Mouse (Mus musculus) G1E (cell line): ENCODE data around the gene Msl1. TPM values are rescaled to one million over a fixed set of nuclear protein-coding genes. Genes with fewer than 3 reads are reported as not detected.
A peak's percentile ranks its signal among the peaks of the same experiment; 100 is the strongest.

Experiments used
- ATAC-seq: 2 replicates; pipeline ENCODE4 v1.8.0; 2016; ENCODE audit warnings: mild to moderate bottlenecking; ENCODE audit not compliant: insufficient number of reproducible peaks, poor library complexity, low FRiP score, severe bottlenecking; ENCODE audit errors: extremely low read depth
- DNase-seq: peaks from one replicate; pipeline ENCODE4 v3.0.0; 2012; ENCODE audit warnings: low spot score
- H3K27me3 ChIP-seq: 2 replicates; pipeline ENCODE4 v1.6.1; 2012; ENCODE audit warnings: mild to moderate bottlenecking, low read length, inconsistent platforms; ENCODE audit not compliant: insufficient read depth
- H3K36me3 ChIP-seq: replicated peaks from 2 replicates; pipeline ENCODE3; 2012; ENCODE audit warnings: mild to moderate bottlenecking, inconsistent platforms
- H3K4me1 ChIP-seq: 2 replicates; pipeline ENCODE4 v1.6.1; 2012; ENCODE audit warnings: low read depth, low read length, inconsistent platforms, mixed read lengths; ENCODE audit not compliant: insufficient read depth
- H3K4me3 ChIP-seq: 2 replicates; pipeline ENCODE4 v1.5.1; 2012; ENCODE audit warnings: low read depth, mild to moderate bottlenecking, inconsistent platforms, low read length, moderate library complexity, mixed read lengths
- H3K9me3 ChIP-seq: replicated peaks from 2 replicates; pipeline ENCODE4 v1.6.1; 2012; ENCODE audit warnings: inconsistent platforms
- CTCF ChIP-seq: IDR thresholded peaks from 2 replicates; pipeline ENCODE4 v1.5.1; 2012; ENCODE audit warnings: low read depth, low read length, inconsistent platforms, mixed read lengths
- GATA1 ChIP-seq: IDR thresholded peaks from 2 replicates; pipeline ENCODE4 v1.6.1; 2012; ENCODE audit warnings: borderline replicate concordance, low read length, inconsistent platforms, mixed read lengths
- GATA2 ChIP-seq: IDR thresholded peaks from 2 replicates; pipeline ENCODE4 v1.6.1; 2012; ENCODE audit warnings: low read depth, low read length, inconsistent platforms, borderline replicate concordance
- POLR2AphosphoS5 ChIP-seq: IDR thresholded peaks from 2 replicates; pipeline ENCODE4 v1.6.1; 2012; ENCODE audit warnings: low read depth, low read length, inconsistent platforms; ENCODE audit not compliant: insufficient replicate concordance
- TAL1 ChIP-seq: conservative IDR thresholded peaks from 2 replicates; pipeline ENCODE4 v1.6.1; 2012; ENCODE audit warnings: low read depth, low read length, inconsistent platforms, mixed read lengths
- polyA plus RNA-seq: library from polyadenylated mRNA; stranded (reverse); fragments of >175 nt; gene quantifications from 2 replicates; pipeline ENCODE4 v1.2.3, GENCODE M21; 2012
- total RNA-seq, 2 experiments: library from RNA; stranded (forward) in 1 of 2; stranded (reverse) in 1 of 2; fragments of 200-1000 nt in 1 of 2; fragments of >200 nt in 1 of 2; fragmentation: Nextera tagmentation in 1 of 2; gene quantifications; 2 replicates each; pipeline ENCODE4 v1.2.3; 2014 to 2017

Gene Msl1
- total and polyA plus RNA-seq, 3 experiments, result 36.5 to 45.6 (median 38.0) TPM

DNA sequence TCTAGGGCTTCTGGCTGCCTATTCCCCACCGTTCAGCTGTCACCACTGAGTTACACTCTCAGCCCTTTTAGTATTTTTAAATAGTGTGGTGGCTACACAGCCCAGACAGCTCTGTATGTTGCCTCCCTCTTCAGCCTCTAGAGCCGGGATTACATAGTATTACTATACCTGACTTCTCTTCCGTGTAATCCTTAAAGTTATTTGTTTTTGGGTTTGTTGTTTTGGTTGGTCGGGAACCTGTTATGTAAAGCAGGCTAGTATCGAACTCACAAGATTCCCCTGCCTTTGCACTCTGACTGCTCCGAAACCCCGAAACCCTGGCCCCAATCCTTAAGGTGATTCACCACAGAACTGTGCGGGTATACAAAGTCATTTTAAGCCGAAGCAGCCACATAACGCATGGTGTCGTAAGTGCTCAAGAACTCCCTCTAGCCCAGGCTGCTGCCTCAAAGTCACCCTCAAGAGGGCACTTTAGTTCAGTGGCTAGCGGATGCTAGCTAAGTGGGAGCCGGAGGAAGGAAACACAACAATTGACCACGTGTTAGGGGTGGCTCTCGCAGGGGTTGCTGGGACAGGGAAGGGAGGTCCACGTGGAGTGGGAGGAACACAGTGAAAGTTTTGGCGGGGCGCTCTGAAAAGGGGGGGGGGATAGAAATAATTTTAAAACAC, 6.6 kb upstream of the Msl1 start:
- H3K4me3 ChIP-seq, result peak overlapping the region; percentile 73
- no peaks in the 10 kb centered on the region for H3K27me3 ChIP-seq
- DNase-seq (peak; percentile 83), ATAC-seq (peak; percentile 87)
- TF ChIP-seq POLR2AphosphoS5, result no peak
- 0 out of 2 replicates have a peak, but pooled peaks have one; percentile 32 for TF ChIP-seq CTCF
- TF ChIP-seq GATA2, result no peak
- H3K4me1 ChIP-seq, result peaks cover 82% of the 10 kb centered on the region
- H3K36me3 ChIP-seq, result peaks cover 9% of the 10 kb centered on the region
- no peaks in the 10 kb centered on the region for H3K9me3 ChIP-seq

GRCm38 (mm10) chr11:98789219-98789807, 6.0 kb upstream of the Msl1 start:
- Histone ChIP-seq H3K36me3 (peaks cover 9% of the 10 kb centered on the region), H3K27me3 (no peaks in the 10 kb centered on the region), H3K4me1 (peaks cover 82% of the 10 kb centered on the region), H3K4me3 (peak overlapping the region; percentile 73), H3K9me3 (no peaks in the 10 kb centered on the region)
- DNase-seq, result no peak
- no peak for ATAC-seq
- TF ChIP-seq GATA1 (no peak), CTCF (no peak), GATA2 (no peak), POLR2AphosphoS5 (no peak), TAL1 (no peak)

DNA sequence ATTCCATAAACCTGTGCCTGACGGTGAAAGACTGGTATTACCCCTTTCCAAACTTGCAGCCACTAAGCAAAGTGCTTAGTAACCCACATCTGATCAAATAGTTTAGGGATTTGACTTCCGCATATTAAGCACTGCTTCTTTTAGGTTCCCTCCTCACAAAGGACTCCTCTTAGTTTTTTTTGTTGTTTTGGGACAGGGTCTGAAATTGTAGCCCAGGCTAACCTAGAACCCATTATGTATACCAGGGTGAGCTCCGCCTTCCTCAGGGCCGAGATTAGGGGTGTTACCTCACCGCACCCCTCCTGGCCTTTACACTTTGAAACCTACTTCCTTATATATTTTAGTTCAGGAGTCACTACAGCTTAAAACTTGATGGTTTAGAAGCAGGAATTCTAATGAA, 5.5 kb upstream of the Msl1 start:
- DNase-seq (no peak), ATAC-seq (no peak)
- H3K36me3 ChIP-seq, result peaks cover 9% of the 10 kb centered on the region
- H3K27me3 ChIP-seq, result no peaks in the 10 kb centered on the region
- TF ChIP-seq GATA2, result no peak
- TF ChIP-seq TAL1, result no peak
- TF ChIP-seq GATA1, result no peak
- TF ChIP-seq CTCF, result no peak
- TF ChIP-seq POLR2AphosphoS5, result no peak
- no peaks in the 10 kb centered on the region for H3K9me3 ChIP-seq
- peaks cover 85% of the 10 kb centered on the region for H3K4me1 ChIP-seq
- H3K4me3 ChIP-seq, result peak overlapping the region; percentile 73; the same call in 1 of the 2 replicates

DNA sequence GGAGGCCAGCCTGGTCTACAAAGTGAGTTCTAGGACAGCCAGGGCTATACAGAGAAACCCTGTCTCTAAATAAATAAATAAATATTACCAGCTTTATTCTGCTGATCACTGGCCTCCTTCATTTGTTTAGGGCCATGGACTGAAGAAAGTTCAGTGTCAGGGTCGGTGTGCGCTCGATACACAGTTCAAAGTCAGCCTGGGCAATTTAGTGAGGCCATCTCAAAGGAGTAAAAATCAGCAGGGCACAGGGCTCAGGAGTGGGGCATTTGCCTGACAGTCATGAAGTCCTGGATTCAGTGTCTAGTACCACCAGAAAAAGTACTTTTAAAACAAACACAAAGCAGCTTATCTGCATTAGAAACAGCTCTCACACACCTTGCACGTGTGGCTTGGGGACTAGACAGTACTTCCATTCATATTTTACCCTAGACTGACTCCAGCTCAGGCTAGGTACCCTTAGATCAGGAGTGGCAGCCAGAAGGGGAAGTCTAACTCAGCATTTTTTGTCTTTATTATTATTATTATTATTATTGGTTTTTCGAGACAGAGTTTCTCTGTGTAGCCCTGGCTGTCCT, 4.6 kb upstream of the Msl1 start:
- no peak for TF ChIP-seq GATA1
- no peak for TF ChIP-seq TAL1
- no peak for TF ChIP-seq GATA2
- TF ChIP-seq POLR2AphosphoS5, result no peak
- H3K9me3 ChIP-seq, result no peaks in the 10 kb centered on the region
- ATAC-seq (no peak), DNase-seq (no peak)
- H3K4me1 ChIP-seq, result peaks cover 77% of the 10 kb centered on the region
- no peaks in the 10 kb centered on the region for H3K27me3 ChIP-seq
- H3K4me3 ChIP-seq, result no peak overlapping the region
- peaks cover 9% of the 10 kb centered on the region for H3K36me3 ChIP-seq

- DNase-seq (no peak), ATAC-seq (no peak)
- Histone ChIP-seq H3K4me1 (peaks cover 73% of the 10 kb centered on the region), H3K9me3 (no peaks in the 10 kb centered on the region), H3K27me3 (no peaks in the 10 kb centered on the region), H3K4me3 (no peak overlapping the region), H3K36me3 (peaks cover 9% of the 10 kb centered on the region)
- TF ChIP-seq GATA1, result no peak
- TF ChIP-seq GATA2, result no peak
- no peak for TF ChIP-seq TAL1
- TF ChIP-seq CTCF, result no peak
- no peak for TF ChIP-seq POLR2AphosphoS5
Measured at GRCm38 (mm10) chr11:98791448-98791847, 3.9 kb upstream of the Msl1 start.

DNA sequence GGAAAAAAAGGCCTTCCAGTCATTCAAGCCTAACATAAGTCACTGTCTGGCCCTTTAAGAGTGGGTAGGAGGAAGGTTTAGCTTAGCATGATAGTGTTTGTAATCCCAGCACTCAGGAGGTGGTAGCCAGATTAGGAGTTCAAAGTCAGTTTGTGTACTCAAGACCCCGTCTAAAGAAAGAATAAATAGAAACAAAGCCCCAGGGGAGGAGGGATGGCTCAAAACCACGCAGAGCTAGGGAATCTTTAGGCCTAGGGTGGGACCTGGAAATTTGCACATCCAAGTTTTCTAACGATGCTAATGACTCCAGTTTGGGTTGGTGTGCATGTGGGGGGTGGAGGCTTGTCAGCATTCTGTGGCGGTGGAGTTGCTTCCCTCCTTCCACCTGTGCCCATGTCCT, 3.2 kb upstream of the Msl1 start:
- TF ChIP-seq GATA2 (no peak), CTCF (no peak), TAL1 (no peak), POLR2AphosphoS5 (no peak), GATA1 (no peak)
- Histone ChIP-seq H3K9me3 (no peaks in the 10 kb centered on the region), H3K4me1 (peaks cover 73% of the 10 kb centered on the region), H3K4me3 (no peak overlapping the region), H3K27me3 (no peaks in the 10 kb centered on the region), H3K36me3 (peaks cover 9% of the 10 kb centered on the region)
- DNase-seq (no peak), ATAC-seq (no peak)
